ENCODE assay signal across 8 mouse cellular contexts in the genomic region with DNA sequence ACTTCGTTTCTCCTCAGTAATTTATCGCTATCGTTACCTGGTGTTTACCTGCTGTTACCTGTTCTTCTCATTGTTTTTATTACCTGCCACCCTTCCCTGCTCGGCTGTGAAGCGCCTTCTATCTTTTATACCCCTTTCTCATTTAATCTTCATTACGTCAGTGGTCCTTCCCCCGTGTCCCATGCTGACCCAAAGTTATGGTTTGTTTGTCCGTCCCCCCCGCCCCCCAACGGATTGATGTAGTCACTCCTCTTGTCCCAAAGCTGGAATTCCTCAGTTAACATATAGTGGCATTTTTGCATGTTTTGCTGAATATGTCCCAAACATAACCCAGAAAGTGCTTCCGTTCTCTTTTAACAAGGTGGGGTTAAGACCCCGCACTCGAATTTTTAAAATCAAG. TPM values are rescaled to one million over a fixed set of nuclear protein-coding genes. Genes with fewer than 3 reads are reported as not detected.
DNase-seq lines count a peak whose midpoint lies in the region; ATAC-seq lines count a peak whose summit lies in the region.

No protein-coding gene starts in this region.

- H3K4me3 ChIP-seq in lung, embryonic 15.5 days: peak overlapping the region; percentile 70
- H3K4me3 ChIP-seq in embryonic facial prominence, embryonic 14.5 days (ENCODE audit: low read depth, low read length): peak overlapping the region; percentile 93
- peak overlapping the region; percentile 91 for H3K4me3 ChIP-seq in limb, embryonic 11.5 days (ENCODE audit: low read depth, low read length)
- H3K4me3 ChIP-seq in neural tube, embryonic 15.5 days (replicated peaks): peak overlapping the region; percentile 71

- DNase-seq in lung, postnatal 4 days: no peak
- no peak for DNase-seq in embryonic facial prominence, embryonic 14.5 days (ENCODE audit: low spot score)
- DNase-seq in limb, embryonic 11.5 days (ENCODE audit: low spot score): no peak
- no peak for DNase-seq in left cerebral cortex, adult 9 months (ENCODE audit: low spot score in 2 of 2)
- no peak for DNase-seq in thymus, postnatal 10 days (ENCODE audit: low spot score in 2 of 2)
- DNase-seq in right cerebral cortex, adult 2 months (ENCODE audit: low spot score in 2 of 2): no peak

- 2% methylated on average over 13 of the region's 13 CpGs for whole genome bisulfite sequencing in lung, embryonic 15.5 days
- 3% methylated on average over 13 of the region's 13 CpGs for WGBS in embryonic facial prominence, embryonic 14.5 days
- 4% methylated on average over 13 of the region's 13 CpGs for WGBS in limb, embryonic 11.5 days
- 4% methylated on average over 13 of the region's 13 CpGs for WGBS in neural tube, embryonic 15.5 days

- peaks cover 16% of the 10 kb centered on the region for H3K4me1 ChIP-seq in lung, embryonic 15.5 days
- H3K4me1 ChIP-seq in embryonic facial prominence, embryonic 14.5 days (ENCODE audit: control insufficient read depth, insufficient read depth, low read length): peaks cover 14% of the 10 kb centered on the region
- H3K4me1 ChIP-seq in limb, embryonic 11.5 days (ENCODE audit: control insufficient read depth, insufficient read depth, low read length): 0 out of 2 replicates have a peak, but pooled peaks cover 3% of the 10 kb centered on the region
- peaks cover 20% of the 10 kb centered on the region for H3K4me1 ChIP-seq in neural tube, embryonic 15.5 days

- no peaks in the 10 kb centered on the region for H3K27me3 ChIP-seq in lung, embryonic 15.5 days
- no peaks in the 10 kb centered on the region for H3K27me3 ChIP-seq in embryonic facial prominence, embryonic 14.5 days (replicated peaks; ENCODE audit: control insufficient read depth, insufficient read depth, low read length)
- H3K27me3 ChIP-seq in limb, embryonic 11.5 days (ENCODE audit: control insufficient read depth, insufficient read depth, low read length): no peaks in the 10 kb centered on the region
- no peaks in the 10 kb centered on the region for H3K27me3 ChIP-seq in neural tube, embryonic 15.5 days (replicated peaks)

- 0 out of 2 replicates have a peak overlapping the region, but pooled peaks have one; percentile 25 for H3K27ac ChIP-seq in lung, embryonic 15.5 days
- H3K27ac ChIP-seq in embryonic facial prominence, embryonic 14.5 days (replicated peaks; ENCODE audit: low read depth, low read length): peak overlapping the region; percentile 68; the same call in 1 of the 2 replicates
- H3K27ac ChIP-seq in limb, embryonic 11.5 days (replicated peaks; ENCODE audit: low read depth, low read length): no peak overlapping the region; the same call in 1 of the 2 replicates
- peak overlapping the region; percentile 75 for H3K27ac ChIP-seq in neural tube, embryonic 15.5 days (replicated peaks)

- peak overlapping the region; percentile 79 for H3K9ac ChIP-seq in lung, embryonic 15.5 days
- H3K9ac ChIP-seq in embryonic facial prominence, embryonic 14.5 days (ENCODE audit: low read depth, low read length): peak overlapping the region; percentile 91
- peak overlapping the region; percentile 78 for H3K9ac ChIP-seq in limb, embryonic 11.5 days (ENCODE audit: low read length)
- peak overlapping the region; percentile 75 for H3K9ac ChIP-seq in neural tube, embryonic 15.5 days (replicated peaks)

- H3K9me3 ChIP-seq in lung, embryonic 15.5 days: no peaks in the 10 kb centered on the region
- no peaks in the 10 kb centered on the region for H3K9me3 ChIP-seq in embryonic facial prominence, embryonic 14.5 days (ENCODE audit: control insufficient read depth, low read length)
- no peaks in the 10 kb centered on the region for H3K9me3 ChIP-seq in limb, embryonic 11.5 days (ENCODE audit: control insufficient read depth, low read length)
- no peaks in the 10 kb centered on the region for H3K9me3 ChIP-seq in neural tube, embryonic 15.5 days (replicated peaks)

- peak; percentile 9; the same call in 1 of the 2 replicates for ATAC-seq in lung, embryonic 15.5 days (ENCODE audit: borderline replicate concordance, extremely low read depth, low FRiP score, low TSS enrichment)
- ATAC-seq in embryonic facial prominence, embryonic 14.5 days (ENCODE audit: low read depth): no peak
- peak; percentile 9; the same call in 1 of the 2 replicates for ATAC-seq in limb, embryonic 11.5 days (ENCODE audit: insufficient number of reproducible peaks, low FRiP score, low TSS enrichment, low read depth)
- peak; percentile 3; the same call in 1 of the 2 replicates for ATAC-seq in neural tube, embryonic 15.5 days (ENCODE audit: low FRiP score)

- H3K4me2 ChIP-seq in lung, embryonic 15.5 days: peak overlapping the region; percentile 66
- H3K4me2 ChIP-seq in embryonic facial prominence, embryonic 14.5 days (ENCODE audit: low read depth, low read length): peak overlapping the region; percentile 94
- peak overlapping the region; percentile 75 for H3K4me2 ChIP-seq in limb, embryonic 11.5 days (ENCODE audit: low read depth, severe bottlenecking)
- H3K4me2 ChIP-seq in neural tube, embryonic 15.5 days: peak overlapping the region; percentile 85

- H3K36me3 ChIP-seq in lung, embryonic 15.5 days: peaks cover 35% of the 10 kb centered on the region
- peaks cover 39% of the 10 kb centered on the region for H3K36me3 ChIP-seq in embryonic facial prominence, embryonic 14.5 days (ENCODE audit: control insufficient read depth, insufficient read depth, low read length)
- H3K36me3 ChIP-seq in limb, embryonic 11.5 days (ENCODE audit: control insufficient read depth, insufficient read depth, low read length): peaks cover 9% of the 10 kb centered on the region; the same call in 1 of the 2 replicates
- H3K36me3 ChIP-seq in neural tube, embryonic 15.5 days: peaks cover 29% of the 10 kb centered on the region

RNA-seq across cellular contexts. Expression of gene Ormdl2, which starts 0.7 kb away (rescaled TPM):
- 69.2 and 77.7 TPM in 2 replicates for polyA plus RNA-seq in lung, embryonic 15.5 days (2015; fragmentation: Nextera tagmentation; extraction: Ambion mirVana)
- 49.0 and 49.5 TPM in 2 replicates for polyA plus RNA-seq in embryonic facial prominence, embryonic 14.5 days (2014; fragmentation: Nextera tagmentation; extraction: Ambion mirVana)
- polyA plus RNA-seq in limb, embryonic 11.5 days (2014; fragmentation: Nextera tagmentation; extraction: Ambion mirVana): 51.8 and 54.5 TPM in 2 replicates
- polyA plus RNA-seq in neural tube, embryonic 15.5 days (2015; fragmentation: Nextera tagmentation; extraction: Ambion mirVana): 23.5 and 34.2 TPM in 2 replicates

RNA-seq across cellular contexts. Expression of gene Sarnp, which starts 5.0 kb away (rescaled TPM):
- 206 and 214 TPM in 2 replicates for polyA plus RNA-seq in lung, embryonic 15.5 days (2015; fragmentation: Nextera tagmentation; extraction: Ambion mirVana)
- polyA plus RNA-seq in embryonic facial prominence, embryonic 14.5 days (2014; fragmentation: Nextera tagmentation; extraction: Ambion mirVana): 185 and 194 TPM in 2 replicates
- polyA plus RNA-seq in limb, embryonic 11.5 days (2014; fragmentation: Nextera tagmentation; extraction: Ambion mirVana): 285 and 295 TPM in 2 replicates
- polyA plus RNA-seq in neural tube, embryonic 15.5 days (2015; fragmentation: Nextera tagmentation; extraction: Ambion mirVana): 147 and 153 TPM in 2 replicates

RNA-seq across cellular contexts. Expression of gene Tmem198b, which starts 18.0 kb away (rescaled TPM):
- polyA plus RNA-seq in lung, embryonic 15.5 days (2015; fragmentation: Nextera tagmentation; extraction: Ambion mirVana): 15.8 and 16.6 TPM in 2 replicates
- polyA plus RNA-seq in embryonic facial prominence, embryonic 14.5 days (2014; fragmentation: Nextera tagmentation; extraction: Ambion mirVana): 13.7 and 14.9 TPM in 2 replicates
- 18.9 and 22.2 TPM in 2 replicates for polyA plus RNA-seq in limb, embryonic 11.5 days (2014; fragmentation: Nextera tagmentation; extraction: Ambion mirVana)
- polyA plus RNA-seq in neural tube, embryonic 15.5 days (2015; fragmentation: Nextera tagmentation; extraction: Ambion mirVana): 14.4 and 16.6 TPM in 2 replicates

RNA-seq across cellular contexts. Expression of gene Dnajc14, which starts 18.3 kb away (rescaled TPM):
- polyA plus RNA-seq in lung, embryonic 15.5 days (2015; fragmentation: Nextera tagmentation; extraction: Ambion mirVana): 50.1 and 55.2 TPM in 2 replicates
- polyA plus RNA-seq in embryonic facial prominence, embryonic 14.5 days (2014; fragmentation: Nextera tagmentation; extraction: Ambion mirVana): 42.7 and 47.9 TPM in 2 replicates
- polyA plus RNA-seq in limb, embryonic 11.5 days (2014; fragmentation: Nextera tagmentation; extraction: Ambion mirVana): 33.3 and 37.8 TPM in 2 replicates
- 50.6 TPM in 2 replicates for polyA plus RNA-seq in neural tube, embryonic 15.5 days (2015; fragmentation: Nextera tagmentation; extraction: Ambion mirVana)

RNA-seq across cellular contexts. Expression of gene Mmp19, which starts 31.4 kb away (rescaled TPM):
- polyA plus RNA-seq in lung, embryonic 15.5 days (2015; fragmentation: Nextera tagmentation; extraction: Ambion mirVana): 2.9 and 4.0 TPM in 2 replicates
- 1.4 and 1.8 TPM in 2 replicates for polyA plus RNA-seq in embryonic facial prominence, embryonic 14.5 days (2014; fragmentation: Nextera tagmentation; extraction: Ambion mirVana)
- 0.35 and 0.55 TPM in 2 replicates for polyA plus RNA-seq in limb, embryonic 11.5 days (2014; fragmentation: Nextera tagmentation; extraction: Ambion mirVana)
- 0.56 and 0.88 TPM in 2 replicates for polyA plus RNA-seq in neural tube, embryonic 15.5 days (2015; fragmentation: Nextera tagmentation; extraction: Ambion mirVana)
